Mouse (Mus musculus) naive thymus-derived CD4-positive, alpha-beta T cell, adult 2 months (primary cell): ENCODE measurements at regions not wholly inside any gene's neighbourhood (a gene's known extent, or its start where the extent isn't known, plus 50 kb on each side); places are given as distances from the start of the nearest gene placed in this dataset.

Source experiments
- DNase-seq: peaks from one replicate; pipeline ENCODE4 v3.0.0-alpha.2; 2011; ENCODE audit warnings: low read depth

DNA sequence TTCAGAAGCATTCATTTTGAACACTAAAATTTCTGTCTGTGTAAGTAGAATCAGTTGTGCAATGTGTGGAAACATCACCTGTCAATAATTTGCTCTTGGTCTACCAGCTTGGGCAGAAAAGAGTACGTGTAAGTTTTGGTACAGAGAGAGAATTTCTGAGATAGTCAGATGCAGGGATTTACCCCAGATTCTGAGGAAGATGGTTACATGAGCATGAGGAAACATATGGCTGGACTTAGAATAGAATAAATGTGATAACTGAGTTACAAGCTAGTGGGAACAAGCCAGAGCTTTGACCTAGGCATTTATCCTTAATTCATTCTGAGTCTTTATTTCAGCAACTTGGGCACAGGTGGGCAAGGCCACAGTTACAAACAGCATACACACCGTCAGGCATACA lies 831.8 kb downstream of the Adgrl2 start:
- no peak for DNase-seq

DNA sequence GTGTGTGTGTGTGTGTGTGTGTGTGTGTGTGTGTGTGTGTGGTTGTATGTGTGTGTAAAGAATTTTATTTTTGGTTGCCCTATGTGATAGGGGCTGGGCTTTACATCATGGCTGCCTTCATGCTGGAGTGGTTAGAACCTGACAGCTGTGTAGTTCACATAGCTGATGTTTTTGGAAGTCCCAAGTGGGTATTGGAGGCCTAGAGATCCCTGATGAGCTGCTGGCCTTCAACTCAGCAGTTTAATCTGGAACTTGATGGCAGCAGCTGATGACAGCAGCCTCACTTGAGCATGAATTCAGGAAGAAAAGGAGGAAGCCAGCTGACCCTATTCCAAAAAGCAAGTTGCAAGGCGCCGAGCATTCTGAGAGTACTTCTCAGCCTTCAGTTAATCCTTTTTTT lies 846.6 kb downstream of the Adgrl2 start:
- no peak for DNase-seq

- DNase-seq, result no peak
Observed at GRCm38 (mm10) chr3:148136791-148137251, 853.5 kb downstream of the Adgrl2 start.

DNA sequence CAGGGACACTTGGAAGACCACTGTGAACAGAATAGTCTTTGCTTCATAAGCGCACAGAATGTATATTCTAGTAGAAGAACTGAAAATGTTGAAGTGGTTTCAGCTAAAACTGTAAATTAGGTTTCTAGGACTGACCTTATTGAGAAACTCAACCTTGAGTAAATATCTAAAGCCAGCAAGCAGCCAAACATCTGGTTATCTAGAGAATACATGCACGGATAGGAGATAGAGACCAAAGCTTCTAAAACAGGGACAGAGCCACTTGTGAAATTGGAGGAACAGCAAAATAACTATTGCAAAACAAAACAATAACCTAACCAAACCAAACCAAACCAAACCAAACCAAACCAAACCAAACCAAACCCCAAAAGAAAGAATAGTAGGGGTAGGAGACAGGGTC lies 855.7 kb downstream of the Adgrl2 start:
- DNase-seq, result no peak

DNA sequence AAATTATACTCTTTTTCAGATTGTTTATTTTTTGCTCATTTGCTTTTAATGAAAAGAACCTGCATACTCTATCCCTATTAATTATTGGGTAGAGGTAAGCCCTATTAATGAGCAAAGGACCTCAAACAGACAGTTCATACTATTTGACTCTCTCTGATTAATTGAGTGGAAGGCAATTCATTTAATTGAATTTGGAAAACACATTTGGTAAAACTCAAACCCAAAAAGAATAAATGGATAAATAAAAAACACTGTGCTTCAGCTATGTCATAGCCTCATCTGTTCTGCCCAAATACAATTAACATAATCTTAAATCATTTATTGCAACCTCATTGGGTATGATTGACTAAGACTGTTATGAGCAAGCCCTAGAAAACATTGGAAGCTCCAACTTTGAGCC lies 874.8 kb downstream of the Adgrl2 start:
- no peak for DNase-seq

DNA sequence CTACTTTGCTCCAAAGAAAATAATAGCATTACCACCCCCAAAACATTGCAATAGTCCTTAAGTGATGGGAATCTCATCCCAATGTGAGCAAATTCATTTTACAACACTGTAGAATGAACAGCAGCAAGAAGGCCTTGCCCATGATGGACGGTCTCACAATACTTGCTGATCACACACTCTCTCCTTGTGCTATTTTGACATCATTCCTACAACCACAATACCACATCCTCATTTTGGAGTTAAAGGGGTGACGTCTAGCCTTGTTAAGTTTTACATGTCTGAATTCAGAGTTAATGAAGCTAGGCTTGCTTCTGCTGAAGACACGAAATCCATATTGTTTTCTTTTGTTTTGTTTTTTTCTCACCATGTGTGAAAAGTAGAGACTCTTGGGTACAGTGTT lies 878.2 kb downstream of the Adgrl2 start:
- no peak for DNase-seq

DNA sequence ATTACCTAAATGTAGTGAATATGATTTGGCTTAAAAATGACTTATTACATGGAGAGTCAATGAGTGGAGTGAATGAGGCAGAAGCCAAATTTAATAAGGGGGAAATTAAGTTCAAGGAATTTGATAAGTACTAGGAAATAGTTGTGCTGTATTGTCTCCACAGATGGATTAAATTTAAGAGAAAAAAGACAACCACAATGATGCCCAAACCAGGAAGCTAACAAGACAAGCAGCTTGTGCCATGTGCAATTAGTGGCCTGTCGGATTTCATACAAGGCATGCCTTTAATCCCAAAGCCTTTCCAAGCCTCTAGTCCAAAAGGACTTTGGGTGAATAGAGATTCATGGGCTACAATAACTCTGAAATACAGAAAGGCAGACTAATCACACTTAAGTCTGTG lies 883.3 kb downstream of the Adgrl2 start:
- DNase-seq, result no peak

GRCm38 (mm10) chr3:148093930-148094329 lies 896.4 kb downstream of the Adgrl2 start:
- DNase-seq, result no peak

GRCm38 (mm10) chr3:148075841-148076240 lies 914.5 kb downstream of the Adgrl2 start:
- no peak for DNase-seq

DNA sequence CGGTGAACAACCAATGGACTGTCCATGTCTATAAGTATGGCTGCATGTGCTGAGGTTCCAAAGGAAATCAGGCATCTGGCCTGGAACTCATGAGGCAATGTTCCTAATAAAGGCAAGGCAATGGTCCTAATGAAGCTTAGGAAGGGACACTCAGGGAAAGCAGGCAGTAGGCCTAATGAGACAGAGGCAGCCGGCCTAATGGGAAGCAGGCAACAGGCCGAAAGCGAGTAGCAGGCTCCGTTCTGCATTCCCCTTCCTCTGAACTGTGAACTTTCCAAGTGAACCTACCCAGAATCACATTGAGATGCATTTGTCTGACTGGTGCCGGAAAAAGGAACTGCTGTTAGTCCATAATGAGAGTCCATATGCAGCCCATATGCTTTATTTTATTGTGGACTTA lies 923.7 kb downstream of the Adgrl2 start:
- DNase-seq, result no peak

GRCm38 (mm10) chr3:148056074-148056473 lies 934.3 kb downstream of the Adgrl2 start:
- no peak for DNase-seq

GRCm38 (mm10) chr3:148052516-148052915 lies 937.8 kb downstream of the Adgrl2 start:
- no peak for DNase-seq

- no peak for DNase-seq
Observed at GRCm38 (mm10) chr3:148048247-148048646, 942.1 kb downstream of the Adgrl2 start.

DNA sequence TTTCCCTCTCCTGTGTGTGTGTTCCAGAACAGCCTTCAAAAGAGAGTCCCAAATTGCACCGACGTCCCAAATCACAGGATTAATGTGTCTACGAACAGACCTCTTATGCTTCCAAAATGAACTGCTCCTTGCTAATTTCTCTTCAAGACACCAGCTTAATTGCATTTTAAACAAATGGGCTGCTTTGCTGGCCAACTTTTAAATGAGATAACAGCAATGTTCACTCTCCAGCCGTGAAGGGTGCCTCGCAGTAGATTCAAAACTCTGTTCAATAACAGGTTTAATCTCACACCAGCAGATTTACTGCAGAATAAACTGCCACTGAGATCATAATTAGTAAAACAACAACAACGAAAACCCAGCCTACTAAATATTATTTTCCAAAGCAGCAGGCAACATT lies 957.8 kb downstream of the Adgrl2 start:
- no peak for DNase-seq

DNA sequence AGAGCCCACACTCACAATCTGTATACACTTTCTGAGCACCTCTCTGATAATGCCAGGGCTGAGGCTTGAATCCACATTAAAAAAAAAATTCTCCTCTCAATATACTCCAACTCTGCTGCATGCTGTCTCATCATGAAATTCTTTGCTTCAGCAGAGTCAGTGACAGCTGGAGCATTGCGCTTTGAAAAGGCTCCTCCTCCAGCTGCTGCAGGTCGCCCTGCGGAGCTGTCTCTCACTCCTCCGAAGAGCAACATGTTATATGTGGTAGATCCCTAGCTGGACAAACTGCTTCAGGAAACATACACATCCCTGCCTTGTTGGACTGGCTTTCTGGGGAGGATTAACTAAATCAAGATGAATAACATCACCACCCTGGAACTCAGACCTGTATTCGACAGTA lies 984.5 kb downstream of the Adgrl2 start:
- DNase-seq, result no peak

DNA sequence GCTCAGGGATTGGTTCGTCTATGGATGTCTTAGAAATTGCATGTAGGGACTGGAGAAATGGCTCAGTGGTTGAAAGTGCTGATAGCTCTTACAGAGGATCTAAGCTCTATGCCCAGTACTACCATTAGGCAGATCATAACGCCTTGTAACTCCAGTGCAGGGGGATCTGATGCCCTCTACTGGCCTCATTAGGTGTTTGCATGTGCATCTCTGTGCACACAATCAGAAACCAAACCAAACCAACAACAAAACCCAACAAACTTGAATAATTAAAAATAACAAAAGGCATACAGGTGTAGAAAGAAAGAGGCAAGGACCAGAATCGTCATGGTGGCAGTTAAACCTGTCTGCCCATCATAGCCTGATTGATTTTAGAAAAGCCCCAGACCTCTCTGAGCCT lies 986.3 kb downstream of the Adgrl2 start:
- DNase-seq, result no peak

GRCm38 (mm10) chr3:147999330-147999953 lies 990.9 kb downstream of the Adgrl2 start:
- no peak for DNase-seq

DNA sequence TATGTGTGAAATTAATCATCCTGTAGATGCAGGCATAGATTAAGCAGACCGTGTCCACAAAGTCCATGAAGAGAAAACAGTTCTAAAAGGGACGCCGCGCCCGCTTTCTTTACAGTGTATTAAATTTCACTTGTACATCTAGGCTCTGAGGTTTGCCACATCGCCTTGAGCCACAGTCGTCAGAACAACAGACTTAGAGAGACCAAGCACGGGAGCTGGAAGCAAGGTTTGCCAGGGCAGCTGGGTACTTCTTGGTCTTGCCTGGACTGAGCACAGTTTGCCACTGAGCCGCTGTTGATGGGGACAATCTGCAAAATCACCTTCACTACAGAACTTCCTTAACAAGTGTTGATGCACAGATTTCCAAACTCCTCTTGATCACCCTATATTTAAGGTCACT lies 998.6 kb downstream of the Adgrl2 start:
- no peak for DNase-seq

- DNase-seq, result no peak
Observed at GRCm38 (mm10) chr3:147990831-147991230, 999.5 kb downstream of the Adgrl2 start.

- no peak for DNase-seq
Observed at GRCm38 (mm10) chr3:147982831-147983230, 1007.5 kb downstream of the Adgrl2 start.

- DNase-seq, result no peak
Observed at GRCm38 (mm10) chr3:147981621-147982020, 1008.7 kb downstream of the Adgrl2 start.

- DNase-seq, result no peak
Observed at GRCm38 (mm10) chr3:147976579-147976978, 1013.8 kb downstream of the Adgrl2 start.

- no peak for DNase-seq
Observed at GRCm38 (mm10) chr3:147976069-147976468, 1014.3 kb downstream of the Adgrl2 start.

DNA sequence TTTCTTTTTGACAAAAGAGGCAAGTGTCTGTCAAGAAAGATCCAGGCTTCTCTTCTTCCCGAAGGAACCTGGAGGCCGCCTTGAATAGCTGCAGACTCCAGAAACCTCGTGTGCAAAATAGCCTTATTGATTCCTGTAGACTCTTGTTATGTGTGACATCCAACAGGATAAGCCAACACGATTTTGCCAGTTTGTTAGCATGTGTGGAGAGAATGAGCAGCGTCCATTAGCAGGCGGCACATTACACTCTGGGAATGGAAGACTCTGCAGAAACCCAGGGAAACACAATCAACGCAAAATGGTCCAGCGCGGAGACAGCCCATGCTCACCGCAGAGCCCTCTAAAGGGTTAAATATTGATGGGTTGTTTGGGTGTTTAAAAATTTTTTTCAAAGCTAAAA lies 1014.9 kb downstream of the Adgrl2 start:
- no peak for DNase-seq

DNA sequence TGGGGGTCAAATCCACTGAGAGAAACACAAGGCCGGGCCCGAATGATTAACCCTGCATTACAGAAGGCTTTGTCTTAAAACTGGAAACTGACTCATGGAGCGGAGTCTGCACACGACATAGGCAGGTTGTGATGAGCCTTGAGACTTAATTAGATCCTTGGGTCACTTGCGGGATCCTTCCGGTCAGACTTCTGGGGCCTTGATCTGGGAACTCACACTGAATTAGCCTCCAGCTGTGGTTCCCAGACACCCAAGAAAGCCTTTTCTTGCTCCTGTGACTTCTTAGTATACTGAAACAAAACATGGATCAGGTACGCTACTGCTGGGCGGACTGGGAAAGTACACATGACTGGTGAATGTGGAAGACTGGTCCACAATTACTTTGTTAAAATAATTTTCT lies 1015.8 kb downstream of the Adgrl2 start:
- no peak for DNase-seq
